Mouse (Mus musculus): ENCODE results near the gene Svip. TPM values are rescaled to one million over a fixed set of nuclear protein-coding genes. Genes with fewer than 3 reads are reported as not detected.

Svip gene
- polyA plus RNA-seq (2014; fragmentation: Illumina TruSeq; extraction: RNeasy Lipid Tissue Mini Kit (QIAGEN cat#74804)), result 39.3 TPM

DNA sequence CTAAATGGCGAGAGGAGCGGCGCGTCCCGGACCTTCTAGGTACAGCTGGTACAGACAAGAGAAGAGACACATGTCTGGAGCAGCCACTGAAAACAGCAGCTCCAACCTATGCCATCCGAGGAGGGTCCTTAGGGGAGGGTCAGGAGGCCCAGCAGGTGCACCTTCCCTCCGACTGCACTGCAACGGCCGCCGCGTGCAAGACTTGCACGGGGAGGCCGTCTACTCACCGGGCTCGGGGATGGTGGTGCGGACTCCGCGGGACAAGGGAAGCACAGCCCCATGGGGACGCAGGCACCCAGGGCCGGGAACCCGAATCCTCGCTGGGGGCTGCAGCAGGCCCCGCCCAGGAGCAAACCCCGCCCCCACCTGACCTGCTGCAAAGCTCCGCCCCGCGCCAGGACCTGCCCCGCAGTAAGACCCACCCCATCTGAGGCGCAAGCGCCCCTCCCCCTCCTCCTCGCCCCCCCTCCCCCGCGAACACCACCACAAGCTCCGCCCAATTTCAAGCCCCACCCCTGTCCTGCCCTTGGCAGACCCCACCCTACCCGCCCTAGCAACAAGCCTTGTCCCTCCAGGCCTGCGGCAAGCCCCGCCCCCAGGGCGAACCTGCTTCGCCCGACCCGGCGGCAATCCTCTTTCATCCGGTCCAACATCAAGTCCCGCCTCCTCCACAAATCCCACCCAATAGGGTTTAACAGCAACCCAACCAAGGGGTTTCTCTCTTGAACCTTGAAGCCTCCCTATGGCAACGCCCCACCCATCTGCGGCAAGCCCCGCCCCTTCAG lies at the start of gene Svip:
TSS of gene Svip (minus strand) at position 508 of the 785 bp plus-strand sequence.

DNA sequence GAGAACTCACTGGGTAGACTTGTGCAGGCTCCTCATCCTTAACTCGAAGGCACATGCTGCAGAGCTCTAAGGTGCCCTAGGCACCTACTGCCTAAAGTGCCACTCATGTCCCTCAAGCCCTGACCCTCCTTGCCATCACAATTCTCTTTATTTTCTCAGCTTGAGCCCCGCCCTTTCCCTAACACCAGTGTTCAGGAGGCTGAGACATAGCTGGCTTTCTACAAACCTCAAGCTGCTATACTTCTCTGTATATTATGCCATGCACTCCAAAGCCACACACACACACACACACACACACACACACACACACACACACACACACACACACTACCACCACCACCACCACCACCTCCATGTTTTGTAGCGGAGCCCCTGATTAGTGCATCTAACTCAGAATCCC lies 9.8 kb upstream of the Svip start, which contains the start of gene 1700015G11Rik:
TSS of gene 1700015G11Rik (minus strand) at position 101 of the 400 bp plus-strand sequence.

Other genes with a start within 250 kb of the Svip start
- 26.5 TPM for gene Gas2, start 144.0 kb downstream of the Svip start, polyA plus RNA-seq (2014; fragmentation: Illumina TruSeq; extraction: RNeasy Lipid Tissue Mini Kit (QIAGEN cat#74804))
- gene Fancf, start 143.8 kb downstream of the Svip start, polyA plus RNA-seq (2014; fragmentation: Illumina TruSeq; extraction: RNeasy Lipid Tissue Mini Kit (QIAGEN cat#74804)), result 14.5 TPM
- not detected for gene 1700015G11Rik, start 9.7 kb upstream of the Svip start, polyA plus RNA-seq (2014; fragmentation: Illumina TruSeq; extraction: RNeasy Lipid Tissue Mini Kit (QIAGEN cat#74804))

All from ovary, adult 10 weeks (tissue).